Mouse (Mus musculus) erythroblast, embryonic 14.5 days (primary cell): ENCODE results near the gene Ndufb4. TPM values are rescaled to one million over a fixed set of nuclear protein-coding genes. Genes with fewer than 3 reads are reported as not detected.
A peak's percentile ranks its signal among the peaks of the same experiment; 100 is the strongest.

ENCODE experiments used
- H3K27me3 ChIP-seq: 2 replicates; pipeline ENCODE4 v1.6.1; 2012; ENCODE audit warnings: inconsistent platforms; ENCODE audit not compliant: control insufficient read depth
- H3K36me3 ChIP-seq: 2 replicates; pipeline ENCODE4 v1.6.1; 2012; ENCODE audit warnings: mild to moderate bottlenecking, inconsistent platforms; ENCODE audit not compliant: control insufficient read depth
- H3K4me1 ChIP-seq: 2 replicates; pipeline ENCODE4 v1.6.1; 2012; ENCODE audit warnings: inconsistent platforms; ENCODE audit not compliant: control insufficient read depth
- H3K4me3 ChIP-seq: replicated peaks from 2 replicates; pipeline ENCODE3; 2012; ENCODE audit warnings: moderate library complexity, mild to moderate bottlenecking, inconsistent platforms
- H3K9me3 ChIP-seq: 2 replicates; pipeline ENCODE4 v1.6.1; 2012; ENCODE audit warnings: low read length, inconsistent platforms, mixed read lengths; ENCODE audit not compliant: control insufficient read depth
- GATA1 ChIP-seq: IDR thresholded peaks from 2 replicates; pipeline ENCODE4 v1.6.1; 2012; ENCODE audit warnings: low read length, inconsistent platforms, mixed read lengths
- TAL1 ChIP-seq: IDR thresholded peaks from 3 replicates; pipeline ENCODE4 v1.6.1; 2012; ENCODE audit warnings: low read length, inconsistent platforms, mixed read lengths
- polyA plus RNA-seq: library from polyadenylated mRNA; stranded (reverse); fragments of >175 nt; gene quantifications from 2 replicates; pipeline ENCODE4 v1.2.3, GENCODE M21; 2012

Gene Ndufb4
- polyA plus RNA-seq, 1 experiment = 9.5 TPM

GRCm38 (mm10) chr16:37656796-37657195 is 2.5 kb upstream of the Ndufb4 start:
- Histone ChIP-seq H3K4me3 (no peak overlapping the region), H3K27me3 (no peaks in the 10 kb centered on the region), H3K9me3 (no peaks in the 10 kb centered on the region), H3K36me3 (peaks cover 5% of the 10 kb centered on the region), H3K4me1 (peaks cover 32% of the 10 kb centered on the region)
- TF ChIP-seq GATA1 = no peak
- TF ChIP-seq TAL1 = no peak

DNA sequence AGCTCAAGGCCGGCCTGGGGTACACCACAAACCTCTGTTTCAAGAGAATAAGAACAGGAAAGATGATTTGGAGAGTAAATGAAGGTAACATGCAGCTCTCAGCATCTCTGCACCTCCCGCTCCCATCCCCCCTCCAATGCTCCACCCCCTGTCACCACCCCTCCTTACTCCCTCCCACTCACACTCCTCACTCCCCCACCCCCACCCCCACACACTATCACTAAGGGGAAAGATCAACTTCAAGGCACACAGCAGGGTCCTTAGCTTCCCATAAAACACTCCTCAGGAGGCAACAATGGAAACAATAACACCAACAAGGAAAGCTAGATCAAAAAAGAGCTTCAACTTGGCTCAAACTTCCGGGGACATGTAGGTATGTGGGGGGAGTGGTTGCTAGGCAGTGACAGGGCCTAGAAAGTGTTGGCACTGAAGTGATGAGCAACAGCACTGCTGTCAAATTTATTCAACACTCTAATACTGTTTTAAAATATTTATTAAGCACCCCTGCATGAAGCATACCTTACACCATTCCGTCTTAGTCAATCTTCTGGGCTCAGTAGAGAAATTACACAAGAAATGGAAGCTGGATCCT is 1.6 kb upstream of the Ndufb4 start:
- H3K4me3 ChIP-seq = no peak overlapping the region
- H3K27me3 ChIP-seq = no peaks in the 10 kb centered on the region
- H3K36me3 ChIP-seq = peaks cover 11% of the 10 kb centered on the region
- no peak for TF ChIP-seq TAL1
- no peak for TF ChIP-seq GATA1
- peaks cover 39% of the 10 kb centered on the region for H3K4me1 ChIP-seq
- no peaks in the 10 kb centered on the region for H3K9me3 ChIP-seq

DNA sequence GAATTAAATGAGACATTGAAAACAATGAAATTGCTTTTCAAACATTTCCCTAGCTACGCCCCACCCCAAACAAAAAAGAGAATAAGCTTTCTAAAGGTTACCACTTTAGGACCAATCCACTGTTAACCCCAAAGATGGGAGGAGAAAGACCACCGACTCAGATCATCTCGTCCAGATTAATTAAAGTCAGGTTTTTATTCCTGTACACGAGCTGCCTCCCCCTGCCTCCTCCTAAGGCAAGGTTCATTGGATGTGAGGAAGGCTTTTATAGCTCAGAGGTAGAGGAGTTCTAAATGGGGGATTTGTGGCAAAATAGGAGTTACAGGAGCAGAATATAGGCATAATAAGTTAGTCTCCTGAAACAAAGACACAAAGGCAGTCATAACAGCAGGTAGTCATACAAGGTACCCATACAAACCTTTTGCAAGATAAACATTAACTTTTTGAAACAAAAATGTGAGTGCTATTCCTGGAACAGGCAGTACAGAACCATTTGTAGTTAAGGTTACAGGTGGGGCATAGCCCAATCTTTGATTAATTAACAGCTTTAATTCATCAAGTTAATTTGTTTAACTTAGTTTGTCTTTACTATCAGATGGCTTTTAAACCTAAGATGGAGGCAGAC is 690 bp upstream of the Ndufb4 start:
- no peaks in the 10 kb centered on the region for H3K9me3 ChIP-seq
- H3K36me3 ChIP-seq = peaks cover 18% of the 10 kb centered on the region
- H3K4me1 ChIP-seq = peaks cover 41% of the 10 kb centered on the region
- TF ChIP-seq TAL1 (no peak), GATA1 (no peak)
- H3K4me3 ChIP-seq = peak overlapping the region; percentile 91
- no peaks in the 10 kb centered on the region for H3K27me3 ChIP-seq

GRCm38 (mm10) chr16:37653058-37653457 is 1.2 kb downstream of the Ndufb4 start:
- no peaks in the 10 kb centered on the region for H3K9me3 ChIP-seq
- peaks cover 41% of the 10 kb centered on the region for H3K4me1 ChIP-seq
- no peaks in the 10 kb centered on the region for H3K27me3 ChIP-seq
- peaks cover 30% of the 10 kb centered on the region for H3K36me3 ChIP-seq
- no peak for TF ChIP-seq TAL1
- TF ChIP-seq GATA1 = no peak
- peak overlapping the region; percentile 91 for H3K4me3 ChIP-seq

- Histone ChIP-seq H3K27me3 (no peaks in the 10 kb centered on the region), H3K36me3 (peaks cover 34% of the 10 kb centered on the region), H3K9me3 (no peaks in the 10 kb centered on the region), H3K4me1 (peaks cover 41% of the 10 kb centered on the region), H3K4me3 (peak overlapping the region; percentile 91)
- TF ChIP-seq GATA1 (no peak), TAL1 (no peak)
Measured at GRCm38 (mm10) chr16:37652654-37653053, 1.6 kb downstream of the Ndufb4 start.

DNA sequence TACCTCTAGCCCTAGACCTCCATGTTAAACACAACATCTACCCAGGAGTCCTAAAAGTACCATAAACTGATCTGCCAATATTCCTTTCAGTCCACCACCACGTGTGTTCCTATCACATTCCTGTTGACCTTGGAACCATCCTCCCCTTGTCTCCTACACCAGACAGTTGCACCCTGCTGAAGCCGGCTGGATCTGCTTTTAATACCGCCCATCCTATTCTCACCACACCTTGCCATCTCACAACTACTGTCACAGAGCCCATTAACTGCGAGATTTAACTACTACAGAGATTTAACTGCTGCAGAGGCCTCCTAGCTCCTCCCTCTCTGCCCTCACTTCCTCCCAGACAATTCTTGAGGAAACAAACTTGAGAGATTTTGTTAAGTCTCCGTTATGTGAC is 2.8 kb downstream of the Ndufb4 start:
- no peaks in the 10 kb centered on the region for H3K27me3 ChIP-seq
- peaks cover 41% of the 10 kb centered on the region for H3K4me1 ChIP-seq
- H3K36me3 ChIP-seq = peaks cover 46% of the 10 kb centered on the region
- TF ChIP-seq TAL1 = no peak
- TF ChIP-seq GATA1 = no peak
- no peak overlapping the region for H3K4me3 ChIP-seq
- H3K9me3 ChIP-seq = no peaks in the 10 kb centered on the region

- TF ChIP-seq TAL1 = no peak
- Histone ChIP-seq H3K27me3 (no peaks in the 10 kb centered on the region), H3K36me3 (peaks cover 65% of the 10 kb centered on the region), H3K9me3 (no peaks in the 10 kb centered on the region), H3K4me1 (peaks cover 29% of the 10 kb centered on the region), H3K4me3 (no peak overlapping the region)
Measured at GRCm38 (mm10) chr16:37649068-37649467, 5.2 kb downstream of the Ndufb4 start.

- no peaks in the 10 kb centered on the region for H3K9me3 ChIP-seq
- H3K36me3 ChIP-seq = peaks cover 65% of the 10 kb centered on the region
- H3K4me1 ChIP-seq = peaks cover 20% of the 10 kb centered on the region
- no peak overlapping the region for H3K4me3 ChIP-seq
- TF ChIP-seq GATA1 (no peak), TAL1 (no peak)
- no peaks in the 10 kb centered on the region for H3K27me3 ChIP-seq
Measured at GRCm38 (mm10) chr16:37647936-37648335, 6.3 kb downstream of the Ndufb4 start.

- Histone ChIP-seq H3K36me3 (peaks cover 61% of the 10 kb centered on the region), H3K4me1 (peaks cover 11% of the 10 kb centered on the region), H3K9me3 (no peaks in the 10 kb centered on the region), H3K4me3 (no peak overlapping the region), H3K27me3 (no peaks in the 10 kb centered on the region)
- no peak for TF ChIP-seq GATA1
- no peak for TF ChIP-seq TAL1
Measured at GRCm38 (mm10) chr16:37647067-37647466, 7.2 kb downstream of the Ndufb4 start.
